In genomic region chr13:111193919-111194318, GRCm38 (mm10) we compare ENCODE assay signal across 22 mouse cellular contexts.
DNase-seq lines count a peak whose midpoint lies in the region; ATAC-seq and TF ChIP-seq lines count a peak whose summit lies in the region.
"Had no signal": no experiment of that assay in that cellular context is flagged by ENCODE, and none has a peak within 500 bp of the region (broad histone marks: within the 10 kb centered on the region; RNA-seq: fewer than 3 reads in every experiment).

No protein-coding gene starts in this region.

- no peaks in the 10 kb centered on the region for H3K36me3 ChIP-seq in lung, embryonic 14.5 days (ENCODE audit: insufficient read depth)
- no peaks in the 10 kb centered on the region for H3K36me3 ChIP-seq in intestine, embryonic 15.5 days
- no peaks in the 10 kb centered on the region for H3K36me3 ChIP-seq in neural tube, embryonic 15.5 days
- H3K36me3 ChIP-seq in stomach, postnatal 0 days (ENCODE audit: control insufficient read depth, insufficient read depth, low read length): no peaks in the 10 kb centered on the region
- H3K36me3 ChIP-seq: heart, embryonic 12.5 days; hindbrain, embryonic 13.5 days had no signal

- peaks cover 4% of the 10 kb centered on the region; the same call in 1 of the 2 replicates for H3K4me1 ChIP-seq in lung, embryonic 14.5 days (ENCODE audit: insufficient read depth)
- 0 out of 2 replicates have a peak, but pooled peaks cover 3% of the 10 kb centered on the region for H3K4me1 ChIP-seq in intestine, embryonic 15.5 days (replicated peaks)
- peaks cover 10% of the 10 kb centered on the region for H3K4me1 ChIP-seq in neural tube, embryonic 15.5 days
- no peaks in the 10 kb centered on the region for H3K4me1 ChIP-seq in stomach, postnatal 0 days (replicated peaks; ENCODE audit: control insufficient read depth, insufficient read depth)
- H3K4me1 ChIP-seq: heart, embryonic 12.5 days had no signal

- TF ChIP-seq CTCF in lung, embryonic 14.5 days (IDR thresholded peaks at IDR 0.05; ENCODE audit: low read depth): no peak
- TF ChIP-seq CTCF in stomach, postnatal 0 days (IDR thresholded peaks at IDR 0.05; ENCODE audit: low read depth): no peak

- no peak overlapping the region for H3K9ac ChIP-seq in lung, embryonic 14.5 days
- no peak overlapping the region for H3K9ac ChIP-seq in intestine, embryonic 15.5 days
- H3K9ac ChIP-seq in neural tube, embryonic 15.5 days (replicated peaks): no peak overlapping the region
- no peak overlapping the region for H3K9ac ChIP-seq in stomach, postnatal 0 days (ENCODE audit: low read length)
- H3K9ac ChIP-seq: heart, embryonic 12.5 days; hindbrain, embryonic 13.5 days; liver, embryonic 14.5 days had no signal

- peak; percentile 38 for DNase-seq in lung, embryonic 14.5 days
- no peak for DNase-seq in lung, postnatal 4 days
- peak; percentile 40 for DNase-seq in stomach, postnatal 0 days (ENCODE audit: low spot score)
- no peak for DNase-seq in embryo, embryonic 9.5 days (ENCODE audit: extremely low spot score)
- no peak for DNase-seq in adrenal gland, postnatal 10 days
- DNase-seq: cerebellum, adult 8-10 months; cerebellum, postnatal 25 days; gastrocnemius, postnatal 36 days; heart, adult 2 months; heart, postnatal 4 days; kidney, adult 2 months; kidney, postnatal 36 days; left cerebral cortex, postnatal 4 days; liver; lung, adult 2 months; thymus, adult 18-20 months; thymus, postnatal 36 days had no signal

- 56% methylated on average over 2 of the region's 2 CpGs for WGBS in lung, embryonic 14.5 days
- 54% methylated on average over 2 of the region's 2 CpGs for WGBS in intestine, embryonic 15.5 days
- WGBS in neural tube, embryonic 15.5 days: 66% methylated on average over 2 of the region's 2 CpGs
- WGBS in stomach, postnatal 0 days: 60% methylated on average over 2 of the region's 2 CpGs

- H3K27me3 ChIP-seq in lung, embryonic 14.5 days (ENCODE audit: insufficient read depth, low read length): no peaks in the 10 kb centered on the region
- no peaks in the 10 kb centered on the region for H3K27me3 ChIP-seq in intestine, embryonic 15.5 days (replicated peaks)
- H3K27me3 ChIP-seq in neural tube, embryonic 15.5 days (replicated peaks): no peaks in the 10 kb centered on the region
- H3K27me3 ChIP-seq in stomach, postnatal 0 days (ENCODE audit: control insufficient read depth, insufficient read depth, low read length): no peaks in the 10 kb centered on the region
- H3K27me3 ChIP-seq: heart, embryonic 12.5 days; hindbrain, embryonic 13.5 days had no signal

- no peak for TF ChIP-seq EP300 in stomach, postnatal 0 days (optimal IDR thresholded peaks at IDR 0.05)

- peak; percentile 83; the same call in 1 of the 2 replicates for ATAC-seq in lung, embryonic 14.5 days (ENCODE audit: insufficient read depth)
- ATAC-seq in intestine, embryonic 15.5 days: peak; percentile 95
- ATAC-seq in neural tube, embryonic 15.5 days (ENCODE audit: low FRiP score): peak; percentile 3; the same call in 1 of the 2 replicates
- ATAC-seq in stomach, postnatal 0 days (ENCODE audit: low FRiP score, low TSS enrichment): peak; percentile 93

- peak overlapping the region; percentile 63 for H3K27ac ChIP-seq in lung, embryonic 14.5 days (ENCODE audit: low read depth)
- peak overlapping the region; percentile 70; the same call in 1 of the 2 replicates for H3K27ac ChIP-seq in intestine, embryonic 15.5 days
- H3K27ac ChIP-seq in neural tube, embryonic 15.5 days (replicated peaks): 0 out of 2 replicates have a peak overlapping the region, but pooled peaks have one; percentile 8
- H3K27ac ChIP-seq in stomach, postnatal 0 days (replicated peaks): no peak overlapping the region; the same call in 1 of the 2 replicates
- H3K27ac ChIP-seq: heart, adult 2 months; hindbrain, embryonic 13.5 days; liver, embryonic 14.5 days had no signal

- no peak overlapping the region for H3K4me3 ChIP-seq in lung, embryonic 14.5 days (ENCODE audit: low read depth, low read length)
- no peak overlapping the region for H3K4me3 ChIP-seq in intestine, embryonic 15.5 days (replicated peaks)
- no peak overlapping the region for H3K4me3 ChIP-seq in neural tube, embryonic 15.5 days (replicated peaks)
- H3K4me3 ChIP-seq in stomach, postnatal 0 days (ENCODE audit: low read depth, low read length): no peak overlapping the region
- H3K4me3 ChIP-seq: heart, adult 2 months; heart, embryonic 12.5 days; hindbrain, embryonic 13.5 days had no signal

- no peak overlapping the region for H3K4me2 ChIP-seq in lung, embryonic 14.5 days
- no peak overlapping the region for H3K4me2 ChIP-seq in intestine, embryonic 15.5 days (replicated peaks)
- H3K4me2 ChIP-seq in neural tube, embryonic 15.5 days: no peak overlapping the region
- H3K4me2 ChIP-seq in stomach, postnatal 0 days (replicated peaks; ENCODE audit: low read depth): no peak overlapping the region
- H3K4me2 ChIP-seq: heart, embryonic 12.5 days; hindbrain, embryonic 13.5 days had no signal

- H3K9me3 ChIP-seq in lung, embryonic 14.5 days (ENCODE audit: low read depth, low read length): no peaks in the 10 kb centered on the region
- H3K9me3 ChIP-seq in intestine, embryonic 15.5 days: no peaks in the 10 kb centered on the region
- H3K9me3 ChIP-seq in neural tube, embryonic 15.5 days (replicated peaks): no peaks in the 10 kb centered on the region
- H3K9me3 ChIP-seq in stomach, postnatal 0 days (ENCODE audit: control insufficient read depth, low read length): no peaks in the 10 kb centered on the region
- H3K9me3 ChIP-seq: heart, embryonic 12.5 days; hindbrain, embryonic 13.5 days had no signal

Comparison
In these comparisons a context has a peak if more than half of its experiments do, and no peak if none do; other contexts are left out.
1. DNase-seq: peak in lung, embryonic 14.5 days (single experiment) and stomach, postnatal 0 days (single experiment); none in lung, postnatal 4 days (0 of 2), embryo, embryonic 9.5 days (single experiment) and adrenal gland, postnatal 10 days (single experiment).
2. ATAC-seq: peak in every context shown above with its lines; median percentile 95 in intestine, embryonic 15.5 days; 93 in stomach, postnatal 0 days; 83 in lung, embryonic 14.5 days; 3 in neural tube, embryonic 15.5 days.